In the genomic region with DNA sequence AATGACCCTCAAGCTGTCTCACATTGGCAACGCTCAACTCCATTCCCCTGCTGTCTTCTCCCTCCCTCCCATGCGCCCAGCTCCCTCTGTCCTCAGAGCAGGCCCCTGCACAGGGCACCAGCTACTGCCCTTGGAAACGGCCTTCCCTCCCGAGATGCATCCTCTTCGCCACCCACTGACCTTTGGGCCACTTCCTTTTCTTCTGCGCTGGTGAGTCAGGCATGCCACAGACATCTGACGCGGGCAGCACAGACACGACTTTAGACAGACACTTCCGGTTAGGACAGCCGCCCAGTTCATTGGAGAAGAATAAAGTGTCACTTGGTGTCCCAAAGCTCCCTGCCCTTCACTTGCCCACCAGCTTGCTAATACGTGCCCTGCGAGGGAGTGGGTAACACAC, we compare ENCODE assay signal across 8 mouse cellular contexts. TPM values are rescaled to one million over a fixed set of nuclear protein-coding genes. Genes with fewer than 3 reads are reported as not detected.
DNase-seq lines count a peak whose midpoint lies in the region; ATAC-seq lines count a peak whose summit lies in the region.

No protein-coding gene starts in this region.

- H3K36me3 ChIP-seq in kidney, embryonic 14.5 days (ENCODE audit: control insufficient read depth, insufficient read depth, low read length) = no peaks in the 10 kb centered on the region

- DNase-seq in embryo, embryonic 10 days (ENCODE audit: low spot score) = peak; percentile 49
- no peak for DNase-seq in embryo, embryonic 11 days
- DNase-seq in adrenal gland, postnatal 25 days = peak; percentile 64
- peak; percentile 76 for DNase-seq in lung, postnatal 36 days
- DNase-seq in thymus, postnatal 25 days = no peak
- no peak for DNase-seq in layer of hippocampus, adult 8-10 months (ENCODE audit: low spot score in 2 of 2)
- DNase-seq in layer of hippocampus, postnatal 10 days (ENCODE audit: low spot score in 2 of 2) = no peak

- no peak overlapping the region for H3K27ac ChIP-seq in kidney, embryonic 14.5 days (ENCODE audit: low read depth, low read length)

- H3K9ac ChIP-seq in kidney, embryonic 14.5 days (ENCODE audit: low read depth, low read length) = no peak overlapping the region

- 38% methylated on average over 13 of the region's 13 CpGs for WGBS in kidney, embryonic 14.5 days

- no peak overlapping the region for H3K4me2 ChIP-seq in kidney, embryonic 14.5 days (replicated peaks; ENCODE audit: low read depth, low read length)

- H3K9me3 ChIP-seq in kidney, embryonic 14.5 days (ENCODE audit: control insufficient read depth, low read length) = no peaks in the 10 kb centered on the region

- H3K4me3 ChIP-seq in kidney, embryonic 14.5 days (ENCODE audit: low read length) = no peak overlapping the region

- peaks cover 11% of the 10 kb centered on the region for H3K4me1 ChIP-seq in kidney, embryonic 14.5 days (ENCODE audit: control insufficient read depth, insufficient read depth, low read length)

- H3K27me3 ChIP-seq in kidney, embryonic 14.5 days (ENCODE audit: control insufficient read depth, insufficient read depth, low read length) = no peaks in the 10 kb centered on the region

- 0 out of 2 replicates have a peak, but pooled peaks have one; percentile 18 for ATAC-seq in kidney, embryonic 14.5 days (ENCODE audit: low FRiP score, low TSS enrichment)

RNA-seq across cellular contexts. Expression of a gene that starts 8.1 kb away (rescaled TPM):
- total RNA-seq in adrenal gland, postnatal 25 days (2021) = 0.30 TPM in 1 of 2 replicates, not detected in the other
- polyA plus RNA-seq in kidney, embryonic 14.5 days (2014; fragmentation: Nextera tagmentation; extraction: Ambion mirVana) = 0.55 and 0.74 TPM in 2 replicates
- under 1 TPM in 1 of 4 experiments, not detected in 3; 0.17 TPM for total RNA-seq in layer of hippocampus, adult 8-10 months (2022)
- not detected for total RNA-seq in layer of hippocampus, postnatal 10 days (2021)

RNA-seq across cellular contexts. Expression of a gene that starts 10.4 kb away (rescaled TPM):
- total RNA-seq in adrenal gland, postnatal 25 days (2021) = not detected in 2 replicates
- polyA plus RNA-seq in kidney, embryonic 14.5 days (2014; fragmentation: Nextera tagmentation; extraction: Ambion mirVana) = 0.20 and 0.39 TPM in 2 replicates
- under 1 TPM in 3 of 4 experiments, not detected in 1; 0.12 to 0.20 (median 0.20) TPM for total RNA-seq in layer of hippocampus, adult 8-10 months (2022)
- total RNA-seq in layer of hippocampus, postnatal 10 days (2021) = under 1 TPM; 0.23 to 0.58 TPM

Comparison
In these comparisons a context has a peak if more than half of its experiments do, and no peak if none do; other contexts are left out.
1. DNase-seq: peak in embryo, embryonic 10 days (single experiment), adrenal gland, postnatal 25 days (single experiment) and lung, postnatal 36 days (single experiment); none in embryo, embryonic 11 days (single experiment), thymus, postnatal 25 days (single experiment), layer of hippocampus, adult 8-10 months (0 of 2) and layer of hippocampus, postnatal 10 days (0 of 2).